Mouse (Mus musculus) midbrain, embryonic 16.5 days (tissue): ENCODE results near the gene Efemp1. TPM values are rescaled to one million over a fixed set of nuclear protein-coding genes. Genes with fewer than 3 reads are reported as not detected.

ENCODE experiments used
- ATAC-seq: fragments of 200-750 bp; cut with Nextera tagmentation; 2 replicates; pipeline ENCODE4 v1.8.0; 2017; ENCODE audit warnings: moderate TSS enrichment
- H3K27ac ChIP-seq: fragments of 300-500 bp; sonication (generic); 2 replicates; pipeline ENCODE4 v1.5.1; 2014; ENCODE audit warnings: mild to moderate bottlenecking, low read length, mixed read lengths
- H3K27me3 ChIP-seq: fragments of 300-500 bp; sonication (generic); 2 replicates; pipeline ENCODE4 v1.6.1; 2014; ENCODE audit warnings: low read depth, low read length, mixed read lengths; ENCODE audit not compliant: control insufficient read depth, insufficient read depth
- H3K36me3 ChIP-seq: fragments of 300-500 bp; sonication (generic); 2 replicates; pipeline ENCODE4 v1.6.1; 2014; ENCODE audit warnings: mild to moderate bottlenecking, low read length, moderate library complexity, mixed read lengths; ENCODE audit not compliant: control insufficient read depth, insufficient read depth
- H3K4me1 ChIP-seq: fragments of 300-500 bp; sonication (generic); 2 replicates; pipeline ENCODE4 v1.6.1; 2014; ENCODE audit warnings: mild to moderate bottlenecking, low read length, mixed read lengths; ENCODE audit not compliant: control insufficient read depth, insufficient read depth
- H3K4me2 ChIP-seq: fragments of 300-500 bp; sonication (generic); 2 replicates; pipeline ENCODE4 v1.6.1; 2014; ENCODE audit warnings: mild to moderate bottlenecking, low read length, mixed read lengths
- H3K4me3 ChIP-seq: fragments of 300-500 bp; sonication (generic); 2 replicates; pipeline ENCODE4 v1.5.1; 2014; ENCODE audit warnings: low read depth, mild to moderate bottlenecking, low read length, moderate library complexity, mixed read lengths
- H3K9ac ChIP-seq: fragments of 300-500 bp; sonication (generic); 2 replicates; pipeline ENCODE4 v1.6.1; 2014; ENCODE audit warnings: low read depth, low read length, mixed read lengths
- H3K9me3 ChIP-seq: fragments of 300-500 bp; sonication (generic); replicated peaks from 2 replicates; pipeline ENCODE4 v1.6.1; 2014; ENCODE audit warnings: mild to moderate bottlenecking, low read length, mixed read lengths; ENCODE audit not compliant: control insufficient read depth, poor library complexity, severe bottlenecking
- WGBS: fragments of 180-500 bp; shearing (Covaris S2); extraction: QIAGEN DNeasy Blood & Tissue Kit; methylation state at CpG from one replicate; pipeline ENCODE4 v1.1.7; 2014; 5-methylcytosine and 5-hydroxymethylcytosine counted together
- polyA plus RNA-seq: library from polyadenylated mRNA; unstranded; fragments of >200 nt; fragmentation: Nextera tagmentation; extraction: Ambion mirVana; gene quantifications from 2 replicates; pipeline ENCODE4 v1.2.1, GENCODE M21; 2015

Efemp1 gene
- polyA plus RNA-seq = 4.6 and 5.0 TPM in 2 replicates

DNA sequence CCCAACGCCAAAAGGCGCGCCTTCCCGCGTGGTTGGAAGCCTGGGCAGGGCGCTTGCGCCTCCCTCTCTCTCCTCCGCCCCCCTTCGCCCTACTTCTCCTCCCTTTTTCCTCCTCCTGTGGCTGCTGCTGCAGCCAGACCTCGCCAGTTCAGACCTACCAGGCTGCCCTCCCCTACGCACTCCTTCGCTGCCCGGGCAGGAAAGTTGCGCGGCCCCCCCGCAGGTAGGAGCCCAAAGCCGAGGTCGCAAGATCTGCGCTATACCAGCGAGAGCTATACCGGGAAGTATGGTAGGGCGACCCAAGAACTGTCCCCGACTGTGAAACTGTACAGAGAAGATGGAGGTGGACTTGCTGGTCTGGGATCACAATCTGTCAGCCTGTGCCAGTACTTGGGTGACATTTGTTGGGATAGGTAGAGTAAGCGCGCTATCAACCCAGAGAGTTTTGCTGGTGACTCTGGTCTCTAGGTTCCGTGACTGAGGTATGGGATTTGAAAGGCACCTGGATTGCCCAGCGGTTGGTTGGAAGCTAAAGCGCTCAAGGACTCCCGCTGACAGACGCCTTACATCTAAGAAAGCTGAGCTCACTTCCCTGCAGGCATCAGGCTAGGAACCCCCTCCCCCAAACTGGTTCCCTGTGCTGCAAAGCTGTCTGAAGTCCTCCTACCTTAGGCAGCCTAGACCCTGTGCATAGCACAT is at the start of gene Efemp1:
Gene Efemp1, plus strand, starts transcription at position 103 of the 699 bp plus-strand sequence.
- WGBS = under 1% methylated on average over 29 of the region's 30 CpGs
- ATAC-seq = peak; percentile 87
- no peaks in the 10 kb centered on the region for H3K36me3 ChIP-seq

DNA sequence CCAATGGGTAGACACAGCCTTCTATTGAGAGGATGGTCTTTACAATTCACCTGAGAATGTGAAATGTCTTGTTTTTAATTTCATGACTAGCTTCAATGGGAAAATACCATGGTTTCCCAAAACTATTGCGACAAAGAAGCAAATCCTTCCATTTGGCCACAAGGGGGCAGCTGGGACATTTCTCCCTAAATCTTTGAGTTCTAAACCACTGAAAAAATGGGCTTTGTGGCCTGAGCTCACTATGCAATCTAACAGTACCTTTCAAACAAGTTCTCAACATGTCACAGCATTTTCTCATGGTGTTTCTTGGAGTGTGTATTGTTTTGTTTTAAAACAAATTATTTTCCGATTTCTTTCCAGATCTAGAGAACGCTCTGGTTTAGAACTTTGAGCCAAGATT is 44.3 kb upstream of the Efemp1 start:
- Histone ChIP-seq H3K4me2 (no peak overlapping the region), H3K9ac (no peak overlapping the region), H3K4me1 (no peaks in the 10 kb centered on the region), H3K27ac (no peak overlapping the region), H3K36me3 (no peaks in the 10 kb centered on the region), H3K9me3 (no peaks in the 10 kb centered on the region), H3K27me3 (no peaks in the 10 kb centered on the region), H3K4me3 (no peak overlapping the region)
- no peak for ATAC-seq
- WGBS = 69% methylated on average over 3 of the region's 3 CpGs

More for the DNA sequence above, at the start of gene Efemp1:
- Histone ChIP-seq H3K4me1 (peaks cover 12% of the 10 kb centered on the region), H3K4me3 (peak within 1 kb of the TSS; percentile 54), H3K27ac (no peak within 1 kb of the TSS), H3K9ac (peak within 1 kb of the TSS; percentile 53), H3K27me3 (no peaks in the 10 kb centered on the region; the same call in 1 of the 2 replicates), H3K9me3 (no peaks in the 10 kb centered on the region), H3K4me2 (peak within 1 kb of the TSS; percentile 99)

DNA sequence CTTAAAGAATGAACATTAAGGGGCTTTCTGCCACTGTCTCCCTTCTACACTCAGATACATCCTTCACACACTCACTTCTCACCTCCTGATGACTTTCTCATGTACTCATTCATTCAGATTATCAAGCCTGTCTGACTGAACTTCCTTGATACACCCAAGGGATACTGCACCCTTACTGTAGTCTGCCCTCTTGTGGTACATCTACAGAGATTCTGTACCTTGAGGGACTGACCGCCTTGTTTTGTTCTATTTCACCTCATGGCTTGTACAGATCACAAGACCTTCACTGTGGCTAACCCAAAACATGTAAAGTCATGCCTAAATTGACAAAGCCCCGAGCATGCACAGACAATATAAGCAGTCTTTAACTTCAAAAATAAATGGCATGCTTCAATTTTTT is 41.1 kb upstream of the Efemp1 start:
- Histone ChIP-seq H3K27me3 (no peaks in the 10 kb centered on the region), H3K4me3 (no peak overlapping the region), H3K36me3 (no peaks in the 10 kb centered on the region), H3K4me2 (no peak overlapping the region), H3K4me1 (no peaks in the 10 kb centered on the region), H3K27ac (no peak overlapping the region), H3K9me3 (no peaks in the 10 kb centered on the region), H3K9ac (no peak overlapping the region)
- WGBS = 77% methylated on average over 2 of the region's 2 CpGs
- ATAC-seq = no peak

DNA sequence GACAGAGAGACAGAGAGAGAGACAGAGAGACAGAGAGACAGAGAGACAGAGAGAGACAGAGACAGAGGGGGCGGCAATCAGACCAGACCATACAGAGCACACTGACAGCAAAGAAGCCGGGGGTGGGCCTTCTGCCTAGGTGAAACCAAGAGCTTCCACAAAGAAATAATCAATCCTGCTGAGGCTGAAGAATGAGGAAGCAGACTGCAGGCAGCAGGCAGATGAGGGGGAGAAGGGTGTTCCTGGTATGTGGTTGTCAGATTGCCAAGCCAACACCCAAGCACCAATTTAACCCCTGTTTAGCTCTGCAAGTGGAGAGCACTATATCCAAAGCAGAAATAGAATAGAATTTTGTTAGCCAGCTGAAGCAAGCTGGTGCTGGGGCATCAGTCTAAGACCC is 40.4 kb upstream of the Efemp1 start:
- ATAC-seq = no peak
- Histone ChIP-seq H3K4me2 (no peak overlapping the region), H3K27me3 (no peaks in the 10 kb centered on the region), H3K4me1 (no peaks in the 10 kb centered on the region), H3K36me3 (no peaks in the 10 kb centered on the region), H3K9ac (no peak overlapping the region), H3K27ac (no peak overlapping the region), H3K4me3 (no peak overlapping the region), H3K9me3 (no peaks in the 10 kb centered on the region)
- WGBS = 83% methylated on average over 2 of the region's 2 CpGs

DNA sequence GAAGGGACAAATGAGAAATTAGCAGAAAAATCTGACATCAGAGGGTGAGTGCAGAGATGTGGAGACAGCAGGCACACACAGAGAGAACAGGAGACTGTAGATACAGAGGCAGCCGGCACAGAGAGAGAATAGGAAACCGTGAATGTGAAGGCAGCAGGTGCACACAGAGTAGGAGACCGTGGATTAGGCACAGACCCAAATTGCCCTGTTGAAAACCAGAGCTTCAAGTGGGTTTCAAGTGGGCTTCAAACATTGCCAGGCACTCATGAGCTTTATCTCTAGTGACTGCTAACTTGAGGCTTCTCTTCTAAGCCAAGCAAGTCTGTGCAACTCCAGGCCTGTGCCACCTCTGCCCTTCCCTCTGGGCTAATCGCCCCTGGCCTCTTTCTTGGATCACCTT is 35.6 kb upstream of the Efemp1 start:
- H3K4me1 ChIP-seq = no peaks in the 10 kb centered on the region
- no peak overlapping the region for H3K27ac ChIP-seq
- no peak overlapping the region for H3K4me3 ChIP-seq
- no peak overlapping the region for H3K9ac ChIP-seq
- no peaks in the 10 kb centered on the region for H3K36me3 ChIP-seq
- no peaks in the 10 kb centered on the region for H3K27me3 ChIP-seq
- H3K4me2 ChIP-seq = no peak overlapping the region
- no peaks in the 10 kb centered on the region for H3K9me3 ChIP-seq
- ATAC-seq = no peak
- 72% methylated on average over 4 of the region's 4 CpGs for WGBS

DNA sequence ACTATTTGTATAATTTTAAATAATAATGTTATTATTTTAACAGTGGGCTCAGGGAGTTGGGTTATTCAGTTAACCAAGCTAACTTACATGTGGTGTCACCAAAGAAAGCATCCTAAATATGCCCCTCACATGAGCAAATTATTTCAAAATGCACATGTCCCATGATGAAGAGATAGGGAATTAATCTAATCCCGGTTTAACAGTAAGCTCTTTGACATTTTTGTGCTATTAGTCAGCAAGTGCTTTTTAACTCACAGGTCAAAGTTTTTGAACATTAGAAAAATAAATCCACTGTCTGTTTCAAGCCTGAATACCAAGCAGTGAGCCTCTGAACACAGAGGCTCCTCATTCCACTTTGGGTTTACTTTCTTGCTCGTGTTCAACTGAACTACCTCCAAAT is 26.1 kb upstream of the Efemp1 start:
- Histone ChIP-seq H3K9me3 (no peaks in the 10 kb centered on the region), H3K27me3 (no peaks in the 10 kb centered on the region), H3K9ac (no peak overlapping the region), H3K4me3 (no peak overlapping the region), H3K36me3 (no peaks in the 10 kb centered on the region), H3K27ac (no peak overlapping the region), H3K4me1 (no peaks in the 10 kb centered on the region), H3K4me2 (no peak overlapping the region)
- ATAC-seq = no peak
- WGBS = 82% methylated on average over 2 of the region's 2 CpGs

DNA sequence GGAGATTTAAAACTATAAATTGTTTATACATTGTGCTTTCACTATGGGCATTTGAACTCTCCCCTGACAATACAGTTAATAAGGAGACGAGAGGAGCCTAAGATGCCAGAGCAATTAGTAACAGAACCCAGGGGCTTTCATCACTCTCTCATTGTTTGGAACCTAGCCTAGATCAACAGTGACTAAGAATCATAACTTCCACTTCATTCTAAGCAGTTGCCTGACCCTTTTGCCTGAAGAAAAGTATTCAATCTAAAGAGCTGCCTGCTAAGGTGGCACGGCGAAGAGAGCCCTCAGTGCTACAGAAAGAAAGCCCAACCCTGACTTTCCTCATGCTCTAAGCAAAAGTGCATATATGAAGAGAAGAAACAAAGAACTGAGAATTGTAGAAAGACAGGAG is 19.2 kb upstream of the Efemp1 start:
- no peaks in the 10 kb centered on the region for H3K27me3 ChIP-seq
- H3K36me3 ChIP-seq = no peaks in the 10 kb centered on the region
- H3K9me3 ChIP-seq = no peaks in the 10 kb centered on the region
- no peak overlapping the region for H3K27ac ChIP-seq
- WGBS = 48% methylated on average over 3 of the region's 3 CpGs
- H3K4me1 ChIP-seq = no peaks in the 10 kb centered on the region
- no peak for ATAC-seq
- no peak overlapping the region for H3K9ac ChIP-seq
- no peak overlapping the region for H3K4me2 ChIP-seq
- no peak overlapping the region for H3K4me3 ChIP-seq

DNA sequence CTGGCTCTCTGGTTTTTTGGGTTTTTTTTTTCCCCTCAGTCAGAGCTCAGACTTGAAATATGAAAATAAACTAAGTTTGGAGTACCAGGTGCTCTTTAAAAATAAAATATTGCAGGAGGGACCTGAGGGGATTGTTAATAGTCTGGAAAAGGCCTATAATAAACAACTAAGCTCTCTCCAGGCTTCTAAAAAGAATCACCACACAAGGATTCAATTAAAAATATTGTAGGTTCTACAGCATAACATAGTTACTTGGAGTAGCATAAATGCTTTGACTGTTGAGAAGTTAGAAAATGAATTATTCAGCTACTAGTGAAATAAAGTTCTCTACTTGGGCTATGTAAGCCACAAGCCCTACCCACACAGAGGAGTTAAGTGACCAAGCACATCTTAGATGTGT is 17.9 kb upstream of the Efemp1 start:
- H3K4me1 ChIP-seq = no peaks in the 10 kb centered on the region
- H3K9ac ChIP-seq = no peak overlapping the region
- no peak overlapping the region for H3K4me3 ChIP-seq
- H3K27me3 ChIP-seq = no peaks in the 10 kb centered on the region
- ATAC-seq = no peak
- H3K27ac ChIP-seq = no peak overlapping the region
- no peaks in the 10 kb centered on the region for H3K9me3 ChIP-seq
- no peaks in the 10 kb centered on the region for H3K36me3 ChIP-seq
- H3K4me2 ChIP-seq = no peak overlapping the region

DNA sequence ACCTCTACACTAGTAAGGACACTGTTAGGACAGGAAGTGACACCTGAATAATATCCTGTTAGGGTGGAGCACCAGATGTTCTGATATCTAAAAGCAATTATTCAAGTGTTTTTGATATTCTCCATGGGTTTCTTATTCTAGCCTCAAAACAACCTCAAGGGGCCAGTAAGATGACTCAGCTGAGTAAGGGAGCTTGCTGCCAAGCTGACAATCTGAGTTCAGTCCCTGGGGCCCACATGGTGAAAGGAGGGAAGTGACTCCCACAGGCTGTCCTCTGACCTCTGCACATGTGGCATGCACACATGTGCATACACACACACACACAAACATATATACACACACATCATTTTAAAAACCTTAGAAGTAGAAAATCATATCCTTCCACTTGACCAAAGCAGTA is 3.2 kb upstream of the Efemp1 start:
- H3K36me3 ChIP-seq = no peaks in the 10 kb centered on the region
- H3K4me3 ChIP-seq = no peak overlapping the region
- ATAC-seq = no peak
- peaks cover 12% of the 10 kb centered on the region for H3K4me1 ChIP-seq
- H3K27ac ChIP-seq = no peak overlapping the region
- no peaks in the 10 kb centered on the region; the same call in 1 of the 2 replicates for H3K27me3 ChIP-seq
- H3K9ac ChIP-seq = no peak overlapping the region
- H3K4me2 ChIP-seq = no peak overlapping the region
- H3K9me3 ChIP-seq = no peaks in the 10 kb centered on the region
